Mouse (Mus musculus): ENCODE data around the gene Zfp616.

The Zfp616 gene

DNA sequence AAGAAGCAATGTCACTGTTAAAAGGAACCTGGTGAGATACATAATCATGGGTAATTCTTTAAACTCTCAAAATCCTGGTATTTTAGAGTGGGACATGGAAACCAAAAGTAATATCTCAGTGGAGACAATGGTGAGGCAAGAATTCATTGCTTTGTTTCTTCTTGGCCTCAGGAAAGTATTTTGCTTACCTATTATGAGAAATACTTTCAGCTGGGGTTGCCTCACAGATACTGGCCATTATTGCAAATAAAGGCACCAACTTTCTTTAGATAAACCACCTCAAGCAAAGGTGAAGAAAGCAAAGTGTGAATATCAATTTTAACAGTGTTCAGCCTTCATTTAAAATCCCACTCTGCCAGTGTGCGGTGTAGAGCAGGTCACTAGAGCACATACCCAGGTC is at the start of gene Zfp616:
Zfp616 (plus strand) TSS at position 301 of the 400 bp plus-strand sequence.
- H3K36me3 ChIP-seq (ENCODE audit: control insufficient read depth, insufficient read depth, low read length, poor library complexity, severe bottlenecking) = no peaks in the 10 kb centered on the region
- DNase-seq (ENCODE audit: low read depth, low spot score) = no peak
- H3K27me3 ChIP-seq (ENCODE audit: control insufficient read depth, insufficient read depth, low read length, poor library complexity, severe bottlenecking) = no peaks in the 10 kb centered on the region

DNA sequence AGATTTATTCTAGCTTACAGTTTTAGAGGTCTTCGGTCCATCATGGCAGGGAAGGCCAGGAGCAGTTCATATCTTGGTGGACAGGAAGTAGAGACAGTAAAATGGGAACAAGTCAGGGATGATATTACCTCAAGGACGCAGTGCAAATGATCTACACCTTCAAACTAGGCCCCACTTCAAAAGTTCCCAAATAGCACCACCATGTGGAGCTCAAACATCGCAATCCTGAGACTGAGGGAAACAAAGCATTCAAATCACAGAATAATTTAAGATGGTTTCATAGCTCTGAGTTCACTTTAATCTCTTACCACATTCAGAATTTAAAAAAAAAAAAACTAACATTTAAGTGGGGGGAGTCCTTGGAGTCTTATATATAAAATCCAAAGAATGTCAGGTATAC is 18.4 kb upstream of the Zfp616 start:
- DNase-seq (ENCODE audit: low read depth, low spot score) = no peak
- no peaks in the 10 kb centered on the region for H3K36me3 ChIP-seq (ENCODE audit: control insufficient read depth, insufficient read depth, low read length, poor library complexity, severe bottlenecking)
- no peaks in the 10 kb centered on the region for H3K27me3 ChIP-seq (ENCODE audit: control insufficient read depth, insufficient read depth, low read length, poor library complexity, severe bottlenecking)

DNA sequence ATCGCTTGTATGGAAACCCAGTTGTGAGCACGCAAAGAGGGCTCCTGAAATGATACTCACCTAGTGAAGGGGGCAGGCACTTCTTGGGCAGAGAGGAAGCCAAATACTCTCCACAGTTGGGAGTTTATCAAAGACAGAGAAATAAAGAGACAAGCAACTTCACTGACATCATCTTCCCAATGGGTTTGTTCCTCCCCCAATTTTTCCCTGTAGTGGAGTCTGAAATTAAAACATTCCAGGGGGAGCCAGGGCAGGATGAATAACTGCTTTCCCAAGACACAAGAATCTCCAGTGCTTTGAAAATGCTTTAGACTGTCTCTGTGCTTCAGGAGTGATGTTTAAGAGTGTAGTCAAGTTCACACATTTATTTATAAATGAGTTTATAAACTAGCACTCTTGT is 13.3 kb upstream of the Zfp616 start, which contains the start of the genes Olfr139 and Olfr399:
Olfr139 (minus strand) TSS at position 101 of the 400 bp plus-strand sequence.
Olfr399 (minus strand) TSS at position 165 of the 400 bp plus-strand sequence.
- no peaks in the 10 kb centered on the region for H3K27me3 ChIP-seq (ENCODE audit: control insufficient read depth, insufficient read depth, low read length, poor library complexity, severe bottlenecking)
- DNase-seq (ENCODE audit: low read depth, low spot score) = no peak
- no peaks in the 10 kb centered on the region for H3K36me3 ChIP-seq (ENCODE audit: control insufficient read depth, insufficient read depth, low read length, poor library complexity, severe bottlenecking)

DNA sequence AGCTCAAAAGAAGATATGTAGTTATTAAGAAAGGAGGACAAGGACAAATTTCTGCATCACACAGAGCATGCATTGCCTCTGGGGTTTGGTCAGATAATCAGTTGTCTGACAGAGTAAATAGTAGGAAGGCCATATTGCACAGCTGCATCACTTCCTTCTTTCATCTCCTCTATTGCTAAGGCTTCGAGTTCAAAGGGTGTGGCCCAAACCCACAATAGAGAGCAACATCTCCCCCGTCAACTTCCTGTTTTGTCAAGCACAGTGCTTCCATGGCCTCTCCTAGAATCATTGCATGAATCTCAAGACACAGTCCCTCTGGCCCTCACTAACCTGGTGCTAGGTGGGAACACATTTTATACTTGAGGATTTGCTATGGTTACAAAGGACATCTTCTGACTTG is 31.0 kb downstream of the Zfp616 start:
- Histone ChIP-seq H3K36me3 (ENCODE audit: control insufficient read depth, insufficient read depth, low read length, poor library complexity, severe bottlenecking) (no peaks in the 10 kb centered on the region), H3K27me3 (ENCODE audit: control insufficient read depth, insufficient read depth, low read length, poor library complexity, severe bottlenecking) (no peaks in the 10 kb centered on the region)
- peak; percentile 27 for DNase-seq (ENCODE audit: low read depth, low spot score)

DNA sequence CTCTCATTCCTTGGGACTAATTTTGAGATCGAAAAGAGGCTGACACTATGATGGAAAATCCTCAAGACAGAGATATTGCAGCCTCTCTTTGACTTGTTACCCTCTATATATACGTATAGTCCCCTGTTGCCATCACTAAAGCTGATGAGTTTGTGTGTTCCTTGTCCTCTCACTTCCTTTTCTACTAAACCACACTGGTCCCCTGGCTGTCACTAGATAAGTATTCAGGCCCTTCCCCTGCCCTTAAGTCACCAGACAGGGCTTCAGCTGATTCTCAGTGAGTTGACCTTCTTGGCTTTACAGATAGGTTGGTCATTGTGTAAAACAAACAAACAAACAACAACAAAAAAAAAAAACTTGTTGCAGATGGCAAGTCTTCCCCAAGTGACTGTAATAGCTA is 31.8 kb downstream of the Zfp616 start:
- peak; percentile 5 for DNase-seq (ENCODE audit: low read depth, low spot score)
- Histone ChIP-seq H3K27me3 (ENCODE audit: control insufficient read depth, insufficient read depth, low read length, poor library complexity, severe bottlenecking) (no peaks in the 10 kb centered on the region), H3K36me3 (ENCODE audit: control insufficient read depth, insufficient read depth, low read length, poor library complexity, severe bottlenecking) (no peaks in the 10 kb centered on the region)

DNA sequence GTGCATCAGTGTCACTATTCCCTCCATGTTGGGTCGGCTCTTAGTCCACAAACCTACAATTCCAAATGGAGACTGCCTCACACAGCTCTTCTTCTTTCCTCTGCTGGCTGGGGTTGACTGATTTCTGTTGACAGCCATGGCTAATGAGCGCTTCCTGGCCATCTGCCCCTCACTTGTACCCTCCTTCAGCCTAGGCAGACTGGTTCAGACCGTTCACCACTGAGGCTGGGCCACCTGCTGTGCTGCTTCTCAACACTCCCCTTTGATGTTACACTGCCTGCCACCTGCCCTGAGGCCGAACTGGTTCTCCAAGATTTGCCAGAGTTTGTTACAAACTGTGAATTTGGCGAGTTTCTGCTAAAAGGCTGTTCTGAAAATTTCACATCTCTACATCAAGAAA is 35.3 kb downstream of the Zfp616 start:
- Histone ChIP-seq H3K36me3 (ENCODE audit: control insufficient read depth, insufficient read depth, low read length, poor library complexity, severe bottlenecking) (no peaks in the 10 kb centered on the region), H3K27me3 (ENCODE audit: control insufficient read depth, insufficient read depth, low read length, poor library complexity, severe bottlenecking) (no peaks in the 10 kb centered on the region)
- no peak for DNase-seq (ENCODE audit: low read depth, low spot score)

DNA sequence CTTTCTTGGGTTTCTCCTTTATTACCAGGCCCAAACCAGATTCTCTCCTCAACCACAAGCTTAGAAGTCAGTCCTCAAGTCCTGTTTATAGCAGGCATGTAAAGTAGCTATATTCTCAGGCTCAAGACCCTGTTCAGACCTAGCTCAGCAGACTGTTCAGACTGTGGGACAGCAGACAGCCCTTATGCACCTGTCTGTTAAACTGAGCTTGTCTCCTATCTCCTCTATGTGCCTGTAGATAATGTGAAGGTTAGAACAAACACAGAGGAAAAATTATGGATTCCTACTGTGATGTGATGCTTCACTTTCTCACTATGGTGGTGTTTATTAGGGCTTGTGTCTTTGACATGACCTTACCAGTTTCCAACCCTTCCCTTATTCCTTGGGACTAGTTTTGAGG is 43.7 kb downstream of the Zfp616 start, which contains the start of gene Olfr401:
Olfr401 (plus strand) TSS at position 301 of the 400 bp plus-strand sequence.
- no peak for DNase-seq (ENCODE audit: low read depth, low spot score)
- Histone ChIP-seq H3K27me3 (ENCODE audit: control insufficient read depth, insufficient read depth, low read length, poor library complexity, severe bottlenecking) (no peaks in the 10 kb centered on the region), H3K36me3 (ENCODE audit: control insufficient read depth, insufficient read depth, low read length, poor library complexity, severe bottlenecking) (no peaks in the 10 kb centered on the region)

Measured in splenic B cell, adult 2 months (primary cell).